Mouse (Mus musculus) layer of hippocampus, adult 2 months (tissue): ENCODE results near the gene Ercc8. TPM values are rescaled to one million over a fixed set of nuclear protein-coding genes. Genes with fewer than 3 reads are reported as not detected.
A peak's percentile ranks its signal among the peaks of the same experiment; 100 is the strongest.

Experiments
- DNase-seq, 2 experiments: peaks; one replicate each; pipeline ENCODE4 v3.0.0; 2022; ENCODE audit warnings: low spot score in 2 of 2
- H3K27ac ChIP-seq: fragments of 200-600 bp; 2 replicates; pipeline ENCODE4 v1.8.1; 2022
- H3K4me3 ChIP-seq: fragments of 200-600 bp; 2 replicates; pipeline ENCODE4 v1.8.1; 2022; ENCODE audit warnings: mild to moderate bottlenecking
- CTCF ChIP-seq: fragments of 200-600 bp; conservative IDR thresholded peaks from 2 replicates; pipeline ENCODE4 v1.8.1; 2022; ENCODE audit warnings: antibody characterized with exemption, mild to moderate bottlenecking, moderate library complexity
- total RNA-seq, 2 experiments: library from RNA; stranded (reverse); gene quantifications; 2 replicates each; pipeline ENCODE4 v1.2.3; 2021

Gene Ercc8
- total RNA-seq, 2 experiments from 2014 or later, result 17.1 to 18.3 TPM

DNA sequence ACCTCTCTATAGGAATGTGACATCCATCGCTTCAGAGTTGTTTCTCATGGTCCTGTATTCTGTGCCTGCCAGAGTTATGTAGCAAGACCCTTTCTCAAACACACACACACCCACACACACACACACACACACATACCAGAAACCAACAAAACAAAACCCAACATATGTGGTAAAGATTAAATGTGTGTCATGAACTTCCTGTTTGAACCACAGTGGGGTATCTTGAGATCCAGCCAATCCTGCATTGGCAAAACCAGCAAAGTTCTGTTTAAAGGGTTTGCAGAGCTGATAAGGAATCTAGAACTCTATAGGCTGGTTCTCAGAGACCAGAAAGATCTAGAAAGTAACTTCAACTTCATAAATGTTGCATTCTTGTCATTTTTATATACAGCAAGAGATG is 11.5 kb downstream of the Ercc8 start:
- no peak overlapping the region for H3K27ac ChIP-seq
- no peak for TF ChIP-seq CTCF
- DNase-seq, result no peak
- no peak overlapping the region for H3K4me3 ChIP-seq

DNA sequence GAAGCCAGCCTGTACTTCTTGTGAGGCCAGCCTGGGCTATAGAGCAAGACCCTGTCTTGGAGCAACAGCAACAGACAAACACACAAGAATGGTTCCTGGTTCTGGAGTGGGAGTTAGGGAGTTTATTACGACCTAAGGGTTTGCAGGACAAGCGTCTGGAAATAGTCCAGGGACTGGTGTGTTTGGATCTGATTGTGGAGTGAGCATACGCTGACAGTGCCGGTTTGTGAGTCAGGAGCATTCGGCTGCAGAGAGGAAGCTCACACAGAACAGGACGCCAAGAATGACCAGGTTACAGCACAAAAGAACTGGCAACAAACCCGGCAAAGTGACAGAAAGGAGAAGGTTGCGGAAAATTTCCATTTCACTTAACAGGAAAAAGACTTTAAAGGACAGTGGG is 12.0 kb downstream of the Ercc8 start:
- H3K27ac ChIP-seq, result no peak overlapping the region
- TF ChIP-seq CTCF, result no peak
- H3K4me3 ChIP-seq, result no peak overlapping the region
- DNase-seq, result no peak

DNA sequence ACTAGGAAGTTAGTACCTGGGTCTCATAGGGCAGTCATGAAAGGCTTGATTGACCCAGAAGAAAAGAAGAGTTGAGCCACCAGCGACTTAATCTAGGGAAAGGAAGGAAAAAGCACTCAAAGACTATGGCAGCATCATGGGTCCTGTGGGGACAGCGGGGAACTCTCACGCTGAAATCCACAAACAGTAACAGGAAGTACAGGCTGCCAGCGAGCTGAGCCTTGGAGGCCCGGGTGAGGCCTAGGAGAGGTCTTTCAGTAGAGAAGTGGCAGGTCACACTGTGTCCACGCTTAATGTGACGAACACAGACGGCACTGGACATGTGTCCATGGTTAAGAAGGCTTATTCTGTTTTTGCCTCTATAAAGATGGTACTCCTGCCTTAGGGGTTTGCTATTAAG is 21.1 kb downstream of the Ercc8 start:
- TF ChIP-seq CTCF, result no peak
- Histone ChIP-seq H3K27ac (no peak overlapping the region), H3K4me3 (no peak overlapping the region)
- no peak for DNase-seq

DNA sequence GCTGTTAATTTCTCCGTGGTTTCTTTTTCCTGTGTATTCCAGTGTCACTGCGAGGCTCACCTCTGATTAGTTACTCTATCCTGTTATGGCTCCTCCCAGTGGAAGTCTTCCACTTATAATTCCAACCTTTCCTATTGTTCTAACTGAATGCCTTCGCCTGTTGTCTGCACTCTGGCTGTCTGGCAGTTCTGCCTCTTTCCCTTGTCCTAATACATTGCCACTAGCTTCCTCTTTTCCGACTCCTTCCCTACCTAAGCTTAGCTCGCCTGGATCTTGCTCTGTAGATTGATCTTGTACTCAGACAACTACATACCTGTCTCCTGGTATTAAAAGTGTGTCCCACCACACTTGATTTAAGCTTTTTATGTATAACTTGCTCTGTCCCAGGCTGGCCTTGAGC is 22.3 kb downstream of the Ercc8 start:
- H3K4me3 ChIP-seq, result no peak overlapping the region
- DNase-seq, result no peak
- H3K27ac ChIP-seq, result no peak overlapping the region
- TF ChIP-seq CTCF, result no peak

DNA sequence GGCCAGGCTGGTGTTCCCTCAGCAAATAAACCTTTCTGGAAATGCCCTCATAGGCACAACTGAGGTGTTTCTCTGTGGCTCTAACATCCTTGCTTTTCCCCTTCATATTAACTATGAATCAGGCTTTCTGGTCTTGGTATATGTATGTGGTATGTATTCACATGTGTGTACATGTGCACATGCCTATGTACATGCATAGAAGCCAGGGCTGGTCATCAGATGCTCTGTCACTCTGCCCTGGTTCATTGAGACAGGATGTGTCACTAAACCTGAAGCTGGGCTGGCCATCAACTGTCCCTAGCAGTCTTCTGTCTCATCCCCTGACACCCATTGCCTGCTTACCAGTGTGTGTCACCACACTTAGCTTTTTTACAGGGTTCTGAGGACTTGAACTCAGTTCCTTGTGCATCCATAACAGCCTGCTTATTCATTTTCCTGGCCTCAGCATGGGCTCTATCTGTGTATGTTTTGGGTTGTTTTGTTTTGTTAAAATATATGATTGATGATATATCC is 26.3 kb downstream of the Ercc8 start:
- DNase-seq, result no peak
- no peak for TF ChIP-seq CTCF
- no peak overlapping the region for H3K27ac ChIP-seq
- no peak overlapping the region for H3K4me3 ChIP-seq

- H3K27ac ChIP-seq, result no peak overlapping the region
- no peak for DNase-seq
- no peak for TF ChIP-seq CTCF
- H3K4me3 ChIP-seq, result no peak overlapping the region
Measured at GRCm38 (mm10) chr13:108185530-108185929, 27.0 kb downstream of the Ercc8 start.

DNA sequence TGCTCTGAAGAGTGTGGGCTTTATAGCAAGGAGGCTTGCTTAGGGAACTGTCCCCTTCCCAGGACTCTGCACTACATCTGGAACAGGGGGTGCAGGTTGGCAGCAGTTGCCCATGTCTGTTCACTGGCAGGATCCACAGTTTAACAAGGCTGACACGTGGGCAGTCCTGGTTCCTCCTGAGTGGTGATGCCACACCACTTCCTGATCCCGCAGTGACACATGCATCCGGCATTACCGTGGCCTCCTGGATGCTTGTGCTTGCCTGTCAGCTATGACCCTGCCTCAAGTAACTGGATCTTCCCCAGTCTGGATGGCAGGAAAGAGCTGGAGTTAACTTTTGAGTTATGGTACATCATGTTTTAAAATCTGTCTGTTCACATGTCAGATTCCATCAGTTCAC is 29.5 kb downstream of the Ercc8 start:
- H3K4me3 ChIP-seq, result no peak overlapping the region
- no peak for TF ChIP-seq CTCF
- DNase-seq, result no peak
- no peak overlapping the region for H3K27ac ChIP-seq

GRCm38 (mm10) chr13:108191074-108191720 is 32.7 kb downstream of the Ercc8 start:
- DNase-seq, result peak; percentile 64 to 67
- Histone ChIP-seq H3K4me3 (no peak overlapping the region), H3K27ac (no peak overlapping the region)
- TF ChIP-seq CTCF, result peak; percentile 89

DNA sequence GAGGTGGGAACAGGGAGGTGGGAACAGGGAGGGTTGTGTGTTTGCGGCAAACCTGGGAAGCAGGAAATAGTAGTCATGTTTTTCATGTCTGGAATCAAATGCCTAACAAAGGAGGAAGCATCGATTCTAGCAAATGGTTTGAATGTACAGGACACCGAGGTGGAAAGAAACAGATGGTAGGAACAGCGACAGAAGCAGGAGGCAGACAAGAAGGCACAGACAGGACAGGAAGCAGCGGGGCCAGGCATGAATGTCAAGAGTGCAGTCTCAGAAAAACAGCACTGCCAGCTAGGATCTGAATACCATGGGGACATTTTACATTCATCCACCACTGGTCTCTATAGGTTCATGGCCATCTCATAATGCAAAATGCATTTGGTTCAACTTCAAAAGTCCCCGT is 36.9 kb downstream of the Ercc8 start:
- no peak for TF ChIP-seq CTCF
- no peak overlapping the region for H3K27ac ChIP-seq
- DNase-seq, result no peak
- no peak overlapping the region for H3K4me3 ChIP-seq

DNA sequence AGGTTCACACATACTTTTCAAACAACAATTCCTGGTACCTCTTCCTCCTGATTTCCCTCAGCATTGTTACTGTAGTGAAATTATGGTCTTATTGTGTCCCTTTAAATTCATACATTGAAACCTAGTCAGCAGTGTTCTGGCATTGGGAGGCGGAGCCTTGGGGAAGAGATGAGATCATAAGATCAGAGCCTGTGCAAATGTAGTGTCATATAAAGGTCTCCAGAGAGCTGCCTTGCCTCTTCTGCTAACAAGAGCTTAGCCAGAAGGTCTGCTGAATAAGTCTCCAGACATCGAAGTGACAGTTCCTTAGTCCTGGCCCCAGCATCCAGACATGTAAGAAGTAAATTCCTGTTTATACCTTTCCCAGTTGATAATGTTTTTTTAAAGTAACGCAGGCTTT is 46.3 kb downstream of the Ercc8 start:
- DNase-seq, result no peak
- Histone ChIP-seq H3K4me3 (no peak overlapping the region), H3K27ac (no peak overlapping the region)
- no peak for TF ChIP-seq CTCF

- DNase-seq, result no peak
- no peak overlapping the region for H3K4me3 ChIP-seq
- H3K27ac ChIP-seq, result no peak overlapping the region
- no peak for TF ChIP-seq CTCF
Measured at GRCm38 (mm10) chr13:108207447-108207846, 48.9 kb downstream of the Ercc8 start.

DNA sequence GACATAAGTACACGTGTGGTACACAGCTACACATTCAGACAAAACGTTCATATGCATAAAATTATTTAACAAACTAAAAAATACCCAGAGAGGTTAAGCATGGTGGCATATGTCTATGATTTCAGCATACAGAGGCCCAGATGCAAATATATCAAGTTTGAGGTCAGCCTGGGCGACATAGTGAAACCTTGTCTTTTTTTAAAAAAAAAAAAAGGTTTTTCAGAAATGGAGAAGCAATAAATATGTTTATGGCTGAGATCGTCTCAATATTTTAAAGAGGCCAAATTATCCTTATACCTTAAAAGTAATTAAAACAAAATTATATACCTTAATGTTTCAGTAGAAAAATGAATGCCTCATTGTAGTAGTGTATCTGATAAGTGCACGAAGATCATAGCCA is 49.6 kb downstream of the Ercc8 start:
- no peak for DNase-seq
- Histone ChIP-seq H3K4me3 (no peak overlapping the region), H3K27ac (no peak overlapping the region)
- TF ChIP-seq CTCF, result no peak

- DNase-seq, result no peak
- no peak for TF ChIP-seq CTCF
- no peak overlapping the region for H3K4me3 ChIP-seq
- no peak overlapping the region for H3K27ac ChIP-seq
Measured at GRCm38 (mm10) chr13:108210960-108211359, 52.4 kb downstream of the Ercc8 start.

- TF ChIP-seq CTCF, result no peak
- H3K4me3 ChIP-seq, result no peak overlapping the region
- no peak for DNase-seq
- no peak overlapping the region for H3K27ac ChIP-seq
Measured at GRCm38 (mm10) chr13:108212397-108213018, 54.0 kb downstream of the Ercc8 start.
